Comparison of ENCODE assay signal across 20 mouse cellular contexts in genomic region chr10:117378291-117378555, GRCm38 (mm10). TPM values are rescaled to one million over a fixed set of nuclear protein-coding genes. Genes with fewer than 3 reads are reported as not detected.
DNase-seq lines count a peak whose midpoint lies in the region; ATAC-seq and TF ChIP-seq lines count a peak whose summit lies in the region.
"Had no signal": no experiment of that assay in that cellular context is flagged by ENCODE, and none has a peak within 500 bp of the region (broad histone marks: within the 10 kb centered on the region; RNA-seq: fewer than 3 reads in every experiment).

No protein-coding gene starts in this region.

- peaks cover 4% of the 10 kb centered on the region; the same call in 1 of the 2 replicates for H3K36me3 ChIP-seq in midbrain, embryonic 10.5 days
- H3K36me3 ChIP-seq in midbrain, embryonic 13.5 days: no peaks in the 10 kb centered on the region
- no peaks in the 10 kb centered on the region for H3K36me3 ChIP-seq in ES-Bruce4 (ENCODE audit: control insufficient read depth, insufficient read depth, low read length, poor library complexity, severe bottlenecking)
- H3K36me3 ChIP-seq: embryonic facial prominence, embryonic 13.5 days; embryonic facial prominence, embryonic 15.5 days had no signal

- peak; percentile 74 for DNase-seq in heart, adult 11 months
- no peak for DNase-seq in heart, postnatal 36 days
- DNase-seq in midbrain, embryonic 10.5 days (ENCODE audit: low spot score): no peak
- no peak for DNase-seq in urinary bladder, adult 18-20 months (ENCODE audit: low spot score in 2 of 2)
- no peak for DNase-seq in spleen, postnatal 10 days (ENCODE audit: low spot score in 2 of 2)
- DNase-seq: adrenal gland, adult 8-10 months; adrenal gland, postnatal 14 days; adrenal gland, postnatal 36 days; B cell, adult 2 months; cerebellum, adult 11-12 months; cerebellum, adult 9-11 months; cerebellum, postnatal 14 days had no signal

- H3K4me3 ChIP-seq in midbrain, embryonic 10.5 days: peak overlapping the region; percentile 98
- H3K4me3 ChIP-seq in midbrain, embryonic 13.5 days (replicated peaks): no peak overlapping the region
- no peak overlapping the region for H3K4me3 ChIP-seq in ES-Bruce4 (ENCODE audit: low read depth, low read length)

- H3K4me2 ChIP-seq in midbrain, embryonic 13.5 days (replicated peaks): no peak overlapping the region

- peaks cover 18% of the 10 kb centered on the region for H3K4me1 ChIP-seq in midbrain, embryonic 10.5 days
- peaks cover 21% of the 10 kb centered on the region for H3K4me1 ChIP-seq in midbrain, embryonic 13.5 days (replicated peaks)
- peaks cover 2% of the 10 kb centered on the region for H3K4me1 ChIP-seq in ES-Bruce4 (ENCODE audit: control insufficient read depth, insufficient read depth, low read length)

- no peak overlapping the region for H3K27ac ChIP-seq in midbrain, embryonic 10.5 days (replicated peaks)
- H3K27ac ChIP-seq in midbrain, embryonic 13.5 days: no peak overlapping the region
- no peak overlapping the region for H3K27ac ChIP-seq in ES-Bruce4 (ENCODE audit: insufficient read depth, low read length)
- H3K27ac ChIP-seq: embryonic facial prominence, embryonic 13.5 days; embryonic facial prominence, embryonic 15.5 days had no signal

- 92% methylated on average over 11 of the region's 11 CpGs for WGBS in midbrain, embryonic 10.5 days
- 94% methylated on average over 11 of the region's 11 CpGs for WGBS in midbrain, embryonic 13.5 days

- no peak for TF ChIP-seq EP300 in ES-Bruce4 (IDR thresholded peaks at IDR 0.05; ENCODE audit: insufficient read depth, low read depth, low read length)

- ATAC-seq in midbrain, embryonic 13.5 days: no peak
- ATAC-seq: CD4-positive, CD25-positive, alpha-beta regulatory T cell, adult 4 months; forebrain, embryonic 13.5 days; forebrain, embryonic 16.5 days had no signal

- no peaks in the 10 kb centered on the region for H3K9me3 ChIP-seq in midbrain, embryonic 10.5 days (replicated peaks)
- no peaks in the 10 kb centered on the region for H3K9me3 ChIP-seq in midbrain, embryonic 13.5 days
- no peaks in the 10 kb centered on the region for H3K9me3 ChIP-seq in ES-Bruce4 (replicated peaks; ENCODE audit: control insufficient read depth, insufficient read depth, low read length, poor library complexity, severe bottlenecking)
- H3K9me3 ChIP-seq: embryonic facial prominence, embryonic 13.5 days; embryonic facial prominence, embryonic 15.5 days; forebrain, embryonic 13.5 days had no signal

- no peak for TF ChIP-seq CTCF in ES-Bruce4 (IDR thresholded peaks at IDR 0.05; ENCODE audit: low read depth, low read length)

- no peaks in the 10 kb centered on the region for H3K27me3 ChIP-seq in midbrain, embryonic 10.5 days (ENCODE audit: low read depth, poor library complexity, severe bottlenecking)
- no peaks in the 10 kb centered on the region for H3K27me3 ChIP-seq in midbrain, embryonic 13.5 days
- H3K27me3 ChIP-seq in ES-Bruce4 (ENCODE audit: control insufficient read depth, insufficient read depth, low read length, poor library complexity, severe bottlenecking): no peaks in the 10 kb centered on the region
- H3K27me3 ChIP-seq: CH12.LX; embryonic facial prominence, embryonic 13.5 days; embryonic facial prominence, embryonic 15.5 days; forebrain, embryonic 13.5 days had no signal

- TF ChIP-seq POLR2A in ES-Bruce4 (IDR thresholded peaks at IDR 0.05; ENCODE audit: insufficient read depth, low read length): no peak

- H3K9ac ChIP-seq in midbrain, embryonic 13.5 days (replicated peaks): no peak overlapping the region
- 0 out of 2 replicates have a peak overlapping the region, but pooled peaks have one; percentile 63 for H3K9ac ChIP-seq in ES-Bruce4 (ENCODE audit: low read depth, poor library complexity, severe bottlenecking)
- H3K9ac ChIP-seq: embryonic facial prominence, embryonic 15.5 days had no signal

- intact Hi-C loops in heart, postnatal 36 days (cut with DNase I): loop anchor here (10.0 kb wide), 1 partner anchor 313 kb away; the partner anchor contains the start of gene Cct2

RNA-seq across cellular contexts. Expression of gene Cpsf6, which starts 1.6 kb away (rescaled TPM):
- total RNA-seq in heart, postnatal 36 days (2021): 10 to 100 TPM; 30.0 to 33.7 TPM
- 222 and 239 TPM in 2 replicates for polyA plus RNA-seq in midbrain, embryonic 10.5 days (2016; fragmentation: Nextera tagmentation; extraction: Ambion mirVana)
- 203 and 210 TPM in 2 replicates for polyA plus RNA-seq in midbrain, embryonic 13.5 days (2015; fragmentation: Nextera tagmentation; extraction: Ambion mirVana)
- polyA plus RNA-seq in ES-Bruce4 (2011; ENCODE audit: insufficient read depth, insufficient read length, low read depth, missing spikeins): 205 and 225 TPM in 2 replicates
